Mouse (Mus musculus) intestine, embryonic 16.5 days (tissue): ENCODE results near the gene Mettl16. TPM values are rescaled to one million over a fixed set of nuclear protein-coding genes. Genes with fewer than 3 reads are reported as not detected.

ENCODE experiments used
- ATAC-seq: fragments of 200-750 bp; cut with Nextera tagmentation; 2 replicates; pipeline ENCODE4 v1.8.0; 2017; ENCODE audit warnings: moderate TSS enrichment, moderate library complexity
- H3K27ac ChIP-seq: fragments of 300-500 bp; sonication (generic); 2 replicates; pipeline ENCODE4 v1.5.1; 2014; ENCODE audit warnings: mild to moderate bottlenecking, low read length
- H3K27me3 ChIP-seq: fragments of 300-500 bp; sonication (generic); replicated peaks from 2 replicates; pipeline ENCODE4 v1.6.1; 2014; ENCODE audit warnings: low read length, control low read depth, mixed read lengths; ENCODE audit not compliant: control insufficient read depth, insufficient read depth
- H3K36me3 ChIP-seq: fragments of 300-500 bp; sonication (generic); 2 replicates; pipeline ENCODE4 v1.6.1; 2014; ENCODE audit warnings: low read length, control low read depth; ENCODE audit not compliant: control insufficient read depth, insufficient read depth
- H3K4me1 ChIP-seq: fragments of 300-500 bp; sonication (generic); 2 replicates; pipeline ENCODE4 v1.6.1; 2014; ENCODE audit warnings: low read length, control low read depth, mixed read lengths; ENCODE audit not compliant: control insufficient read depth, insufficient read depth
- H3K4me2 ChIP-seq: fragments of 300-500 bp; sonication (generic); 2 replicates; pipeline ENCODE4 v1.6.1; 2014; ENCODE audit warnings: low read depth, low read length, control low read depth
- H3K4me3 ChIP-seq: fragments of 300-500 bp; sonication (generic); 2 replicates; pipeline ENCODE4 v1.5.1; 2014; ENCODE audit warnings: mild to moderate bottlenecking, low read length
- H3K9ac ChIP-seq: fragments of 300-500 bp; sonication (generic); 2 replicates; pipeline ENCODE4 v1.6.1; 2014; ENCODE audit warnings: low read depth, low read length
- H3K9me3 ChIP-seq: fragments of 300-500 bp; sonication (generic); 2 replicates; pipeline ENCODE4 v1.6.1; 2016; ENCODE audit warnings: low read length, control low read depth; ENCODE audit not compliant: control insufficient read depth
- WGBS: fragments of 180-500 bp; shearing (Covaris S2); extraction: QIAGEN DNeasy Blood & Tissue Kit; methylation state at CpG from one replicate; pipeline ENCODE4 v1.1.7; 2014; 5-methylcytosine and 5-hydroxymethylcytosine counted together
- polyA plus RNA-seq: library from polyadenylated mRNA; unstranded; fragments of >200 nt; fragmentation: Nextera tagmentation; extraction: Ambion mirVana; gene quantifications from 2 replicates; pipeline ENCODE4 v1.2.1, GENCODE M21; 2015

Gene Mettl16
- polyA plus RNA-seq, 1 experiment from 2014 or later, result 41.4 TPM

GRCm38 (mm10) chr11:74771234-74771633 is 604 bp downstream of the Mettl16 start:
- peaks cover 7% of the 10 kb centered on the region; the same call in 1 of the 2 replicates for H3K36me3 ChIP-seq
- peak overlapping the region; percentile 92 for H3K27ac ChIP-seq
- H3K4me1 ChIP-seq, result peaks cover 13% of the 10 kb centered on the region
- WGBS, result 14% methylated on average over 8 of the region's 8 CpGs
- H3K4me2 ChIP-seq, result peak overlapping the region; percentile 81
- H3K27me3 ChIP-seq, result no peaks in the 10 kb centered on the region
- H3K9ac ChIP-seq, result peak overlapping the region; percentile 91
- no peaks in the 10 kb centered on the region for H3K9me3 ChIP-seq
- ATAC-seq, result peak; percentile 36; the same call in 1 of the 2 replicates
- H3K4me3 ChIP-seq, result peak overlapping the region; percentile 94

DNA sequence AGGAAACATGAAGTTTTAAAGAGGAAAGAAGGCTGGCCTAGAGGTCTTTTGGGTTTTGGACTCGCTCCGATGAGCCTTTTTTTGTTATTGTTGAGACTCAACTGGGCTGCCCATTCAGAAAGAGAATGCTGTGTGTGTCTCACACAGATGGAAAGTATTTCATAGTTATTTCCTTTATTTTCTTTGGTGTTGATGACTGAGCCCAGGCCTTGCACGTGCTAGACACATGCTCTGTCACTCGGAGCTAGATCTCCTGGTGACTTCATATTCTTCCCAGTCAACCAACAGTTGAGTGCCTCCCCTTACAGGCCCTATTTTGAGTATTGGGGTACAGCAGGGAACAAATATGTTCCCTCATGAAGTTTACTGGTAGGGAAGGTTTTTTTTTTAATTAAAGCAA is 1.0 kb downstream of the Mettl16 start:
- Histone ChIP-seq H3K4me2 (peak overlapping the region; percentile 81), H3K4me1 (peaks cover 13% of the 10 kb centered on the region), H3K27me3 (no peaks in the 10 kb centered on the region), H3K9me3 (no peaks in the 10 kb centered on the region), H3K9ac (peak overlapping the region; percentile 91; the same call in 1 of the 2 replicates), H3K27ac (no peak overlapping the region), H3K36me3 (peaks cover 7% of the 10 kb centered on the region; the same call in 1 of the 2 replicates), H3K4me3 (peak overlapping the region; percentile 94)
- ATAC-seq, result no peak
- 57% methylated on average over 4 of the region's 4 CpGs for WGBS

DNA sequence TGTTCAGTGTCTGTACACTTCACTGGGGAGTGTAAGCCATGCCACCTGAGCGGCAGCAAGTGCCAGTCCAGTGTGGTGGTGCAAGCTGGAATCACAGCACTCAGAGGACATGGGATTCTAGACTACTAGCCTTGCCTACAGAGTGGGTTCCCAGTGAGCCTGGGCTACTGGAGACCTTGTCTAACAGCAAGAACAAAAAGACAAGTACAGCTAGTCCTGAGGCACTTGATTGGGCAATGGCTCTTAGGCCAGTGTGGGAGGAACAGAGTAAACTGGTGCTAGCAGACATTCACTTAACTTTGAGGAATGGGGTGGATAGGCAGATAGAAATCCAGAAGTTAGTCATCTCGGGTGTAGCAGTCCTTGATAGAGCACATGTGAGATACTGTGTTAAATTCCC is 1.8 kb downstream of the Mettl16 start:
- Histone ChIP-seq H3K36me3 (peaks cover 7% of the 10 kb centered on the region; the same call in 1 of the 2 replicates), H3K9me3 (no peaks in the 10 kb centered on the region), H3K4me2 (no peak overlapping the region), H3K9ac (no peak overlapping the region), H3K4me3 (no peak overlapping the region), H3K27ac (no peak overlapping the region), H3K27me3 (no peaks in the 10 kb centered on the region), H3K4me1 (peaks cover 13% of the 10 kb centered on the region)
- ATAC-seq, result no peak
- WGBS, result 89% methylated on average over 2 of the region's 2 CpGs

GRCm38 (mm10) chr11:74792874-74793273 is 22.2 kb downstream of the Mettl16 start:
- no peak overlapping the region for H3K9ac ChIP-seq
- peaks cover 14% of the 10 kb centered on the region for H3K36me3 ChIP-seq
- ATAC-seq, result no peak

DNA sequence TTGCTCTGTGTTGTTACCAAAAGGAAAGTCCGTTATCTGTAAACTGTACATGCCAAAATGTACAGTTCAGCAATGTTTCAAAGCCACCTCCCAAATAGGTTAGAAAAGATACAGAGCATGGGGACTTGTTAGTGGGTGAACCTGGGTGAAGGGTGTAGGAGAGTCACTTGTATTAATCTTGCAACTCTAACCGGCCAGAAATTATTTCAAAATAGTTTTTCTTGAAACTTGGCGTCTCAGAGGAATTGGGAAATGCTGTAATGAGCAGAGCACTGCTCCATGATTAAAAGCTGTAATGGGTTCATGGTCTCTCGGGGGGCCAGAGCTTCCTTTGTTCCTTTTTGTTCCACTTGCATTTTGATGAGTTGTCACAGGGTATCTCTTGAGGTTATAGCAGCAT is 30.0 kb downstream of the Mettl16 start:
- Histone ChIP-seq H3K27me3 (no peaks in the 10 kb centered on the region), H3K4me3 (no peak overlapping the region), H3K9ac (no peak overlapping the region), H3K4me1 (no peaks in the 10 kb centered on the region), H3K9me3 (no peaks in the 10 kb centered on the region), H3K4me2 (no peak overlapping the region), H3K27ac (no peak overlapping the region), H3K36me3 (peaks cover 11% of the 10 kb centered on the region; the same call in 1 of the 2 replicates)
- 80% methylated on average over 4 of the region's 4 CpGs for WGBS
- ATAC-seq, result no peak

More at GRCm38 (mm10) chr11:74792874-74793273, 22.2 kb downstream of the Mettl16 start:
- Histone ChIP-seq H3K4me3 (no peak overlapping the region), H3K27me3 (no peaks in the 10 kb centered on the region), H3K4me2 (no peak overlapping the region), H3K27ac (no peak overlapping the region), H3K9me3 (no peaks in the 10 kb centered on the region), H3K4me1 (no peaks in the 10 kb centered on the region)
- 95% methylated on average over 4 of the region's 4 CpGs for WGBS

DNA sequence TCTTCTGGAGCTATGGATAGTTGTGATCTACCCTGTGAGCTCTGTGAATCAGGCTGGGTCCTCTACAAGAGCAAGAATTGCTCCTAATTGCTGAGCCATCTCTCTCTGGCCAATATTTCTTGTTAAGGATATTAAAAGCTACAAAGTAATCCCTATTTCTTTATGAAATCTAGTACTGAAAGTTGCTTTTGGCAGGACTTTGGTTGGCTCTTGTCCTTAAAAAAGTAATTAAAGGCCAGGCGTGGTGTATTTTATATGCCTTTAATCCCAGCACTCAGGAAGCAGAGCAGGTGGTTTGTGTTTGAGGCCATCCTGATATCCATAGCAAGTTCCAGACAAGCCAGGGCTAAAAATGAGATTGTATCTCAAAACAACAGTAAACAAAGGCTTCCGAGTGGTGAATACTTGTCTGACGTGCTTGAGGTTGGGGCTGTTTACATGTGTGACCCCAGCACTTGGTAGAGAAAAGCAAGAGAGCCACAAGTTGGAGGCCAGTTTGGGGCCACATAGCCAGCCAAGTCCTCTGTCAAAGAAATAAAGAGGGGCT is 33.5 kb downstream of the Mettl16 start:
- ATAC-seq, result no peak
- H3K36me3 ChIP-seq, result peaks cover 5% of the 10 kb centered on the region; the same call in 1 of the 2 replicates

GRCm38 (mm10) chr11:74807246-74807882 is 36.7 kb downstream of the Mettl16 start:
- Histone ChIP-seq H3K4me2 (no peak overlapping the region), H3K9ac (no peak overlapping the region), H3K4me1 (no peaks in the 10 kb centered on the region), H3K4me3 (no peak overlapping the region), H3K27me3 (no peaks in the 10 kb centered on the region), H3K9me3 (no peaks in the 10 kb centered on the region), H3K36me3 (peaks cover 5% of the 10 kb centered on the region; the same call in 1 of the 2 replicates), H3K27ac (no peak overlapping the region)
- 93% methylated on average over 6 of the region's 6 CpGs for WGBS
- ATAC-seq, result no peak

More for the DNA sequence above, 33.5 kb downstream of the Mettl16 start:
- H3K4me2 ChIP-seq, result no peak overlapping the region
- WGBS, result 80% methylated on average over 3 of the region's 3 CpGs
- H3K27me3 ChIP-seq, result no peaks in the 10 kb centered on the region
- H3K4me3 ChIP-seq, result no peak overlapping the region
- H3K4me1 ChIP-seq, result no peaks in the 10 kb centered on the region
- no peaks in the 10 kb centered on the region for H3K9me3 ChIP-seq
- H3K9ac ChIP-seq, result no peak overlapping the region
- H3K27ac ChIP-seq, result no peak overlapping the region

GRCm38 (mm10) chr11:74808251-74808853 is 37.7 kb downstream of the Mettl16 start:
- 90% methylated on average over 6 of the region's 6 CpGs for WGBS
- peaks cover 5% of the 10 kb centered on the region; the same call in 1 of the 2 replicates for H3K36me3 ChIP-seq
- ATAC-seq, result no peak
- H3K4me1 ChIP-seq, result no peaks in the 10 kb centered on the region
- no peak overlapping the region for H3K9ac ChIP-seq
- no peak overlapping the region for H3K4me2 ChIP-seq
- no peaks in the 10 kb centered on the region for H3K27me3 ChIP-seq
- no peak overlapping the region for H3K4me3 ChIP-seq
- no peak overlapping the region for H3K27ac ChIP-seq
- no peaks in the 10 kb centered on the region for H3K9me3 ChIP-seq

GRCm38 (mm10) chr11:74810134-74810533 is 39.5 kb downstream of the Mettl16 start:
- H3K9me3 ChIP-seq, result no peaks in the 10 kb centered on the region
- no peaks in the 10 kb centered on the region for H3K4me1 ChIP-seq
- no peak for ATAC-seq
- no peaks in the 10 kb centered on the region for H3K27me3 ChIP-seq
- H3K4me2 ChIP-seq, result no peak overlapping the region
- no peak overlapping the region for H3K4me3 ChIP-seq
- H3K27ac ChIP-seq, result no peak overlapping the region
- H3K9ac ChIP-seq, result no peak overlapping the region
- peaks cover 5% of the 10 kb centered on the region; the same call in 1 of the 2 replicates for H3K36me3 ChIP-seq
